Mouse (Mus musculus) heart, embryonic 11.5 days (tissue): ENCODE measurements at regions not wholly inside any gene's neighbourhood (a gene's known extent, or its start where the extent isn't known, plus 50 kb on each side); places are given as distances from the start of the nearest gene placed in this dataset.

ENCODE experiments used
- ATAC-seq: fragments of 200-750 bp; cut with Nextera tagmentation; replicated peaks from 2 replicates; pipeline ENCODE4 v1.8.0; 2017; ENCODE audit warnings: moderate library complexity; ENCODE audit not compliant: insufficient number of reproducible peaks, low FRiP score, low TSS enrichment
- H3K27ac ChIP-seq: fragments of 300-500 bp; sonication (generic); 2 replicates; pipeline ENCODE4 v1.5.1; 2014; ENCODE audit warnings: mild to moderate bottlenecking, low read depth, low read length
- H3K27me3 ChIP-seq: fragments of 300-500 bp; sonication (generic); 2 replicates; pipeline ENCODE4 v1.6.1; 2014; ENCODE audit warnings: mild to moderate bottlenecking, low read length, mixed read lengths; ENCODE audit not compliant: control insufficient read depth, insufficient read depth
- H3K36me3 ChIP-seq: fragments of 300-500 bp; sonication (generic); 2 replicates; pipeline ENCODE4 v1.6.1; 2014; ENCODE audit warnings: mild to moderate bottlenecking, low read length, moderate library complexity, mixed read lengths; ENCODE audit not compliant: control insufficient read depth, insufficient read depth
- H3K4me1 ChIP-seq: fragments of 300-500 bp; sonication (generic); 2 replicates; pipeline ENCODE4 v1.6.1; 2014; ENCODE audit warnings: low read length; ENCODE audit not compliant: control insufficient read depth, insufficient read depth
- H3K4me2 ChIP-seq: fragments of 300-500 bp; sonication (generic); 2 replicates; pipeline ENCODE4 v1.6.1; 2014; ENCODE audit warnings: mild to moderate bottlenecking, moderate library complexity
- H3K4me3 ChIP-seq: fragments of 300-500 bp; sonication (generic); 2 replicates; pipeline ENCODE4 v1.5.1; 2014; ENCODE audit warnings: low read depth, low read length
- H3K9ac ChIP-seq: fragments of 300-500 bp; sonication (generic); 2 replicates; pipeline ENCODE4 v1.6.1; 2014; ENCODE audit warnings: mild to moderate bottlenecking, low read depth, low read length, moderate library complexity
- H3K9me3 ChIP-seq: fragments of 300-500 bp; sonication (generic); replicated peaks from 2 replicates; pipeline ENCODE4 v1.6.1; 2016; ENCODE audit warnings: low read length; ENCODE audit not compliant: control insufficient read depth
- WGBS: fragments of 180-500 bp; shearing (Covaris S2); extraction: QIAGEN DNeasy Blood & Tissue Kit; methylation state at CpG from one replicate; pipeline ENCODE4 v1.1.7; 2014; ENCODE audit not compliant: insufficient replicate concordance; 5-methylcytosine and 5-hydroxymethylcytosine counted together

- Histone ChIP-seq H3K36me3 (no peaks in the 10 kb centered on the region), H3K9ac (no peak overlapping the region), H3K27ac (no peak overlapping the region), H3K9me3 (no peaks in the 10 kb centered on the region), H3K4me2 (no peak overlapping the region), H3K27me3 (no peaks in the 10 kb centered on the region), H3K4me3 (no peak overlapping the region), H3K4me1 (no peaks in the 10 kb centered on the region)
- no peak for ATAC-seq
- WGBS, result 90% methylated on average over 1 of the region's 1 CpGs
Measured at GRCm38 (mm10) chr8:115758011-115758410, 50.4 kb upstream of the Maf start.
